Mouse (Mus musculus) E14TG2a.4 (cell line): ENCODE measurements around the gene Pdcd11.

Source experiments
- H3K27me3 ChIP-seq: 2 replicates; pipeline ENCODE4 v1.6.1; 2014; ENCODE audit warnings: low read length, control low read depth; ENCODE audit not compliant: insufficient read depth
- H3K36me3 ChIP-seq: 2 replicates; pipeline ENCODE4 v1.6.1; 2014; ENCODE audit warnings: low read length, control low read depth; ENCODE audit not compliant: insufficient read depth
- H3K4me1 ChIP-seq: replicated peaks from 2 replicates; pipeline ENCODE4 v1.6.1; 2014; ENCODE audit warnings: low read depth, low read length, control low read depth
- H3K4me3 ChIP-seq: replicated peaks from 2 replicates; pipeline ENCODE4 v1.5.1; 2014; ENCODE audit warnings: mild to moderate bottlenecking, low read length
- H3K9me3 ChIP-seq: 2 replicates; pipeline ENCODE4 v1.6.1; 2014; ENCODE audit warnings: low read length, control low read depth
- CTCF ChIP-seq: conservative IDR thresholded peaks from 2 replicates; pipeline ENCODE4 v1.5.1; 2014; ENCODE audit warnings: low read length
- NANOG ChIP-seq: IDR thresholded peaks from 2 replicates; pipeline ENCODE4 v1.6.1; 2014; ENCODE audit warnings: borderline replicate concordance, low read length, mixed read lengths
- POU5F1 ChIP-seq: IDR thresholded peaks from 2 replicates; pipeline ENCODE4 v1.6.1; 2014; ENCODE audit warnings: low read length, borderline replicate concordance

Pdcd11 gene

GRCm38 (mm10) chr19:47118634-47119033, 28.1 kb downstream of the Pdcd11 start:
- no peak for TF ChIP-seq NANOG
- TF ChIP-seq CTCF: no peak
- no peak for TF ChIP-seq POU5F1
- Histone ChIP-seq H3K36me3 (peaks cover 96% of the 10 kb centered on the region), H3K9me3 (peaks cover 12% of the 10 kb centered on the region), H3K4me1 (no peaks in the 10 kb centered on the region), H3K27me3 (no peaks in the 10 kb centered on the region), H3K4me3 (no peak overlapping the region)

GRCm38 (mm10) chr19:47121054-47121453, 30.5 kb downstream of the Pdcd11 start:
- TF ChIP-seq CTCF (peak; percentile 69), NANOG (no peak)

GRCm38 (mm10) chr19:47122802-47123201, 32.2 kb downstream of the Pdcd11 start:
- TF ChIP-seq POU5F1 (no peak), CTCF (peak; percentile 93), NANOG (no peak)
- no peak overlapping the region for H3K4me3 ChIP-seq
- H3K36me3 ChIP-seq: peaks cover 97% of the 10 kb centered on the region
- peaks cover 29% of the 10 kb centered on the region for H3K4me1 ChIP-seq
- H3K9me3 ChIP-seq: peaks cover 12% of the 10 kb centered on the region
- no peaks in the 10 kb centered on the region for H3K27me3 ChIP-seq

More at GRCm38 (mm10) chr19:47121054-47121453, 30.5 kb downstream of the Pdcd11 start:
- H3K9me3 ChIP-seq: peaks cover 12% of the 10 kb centered on the region
- H3K36me3 ChIP-seq: peaks cover 97% of the 10 kb centered on the region
- H3K27me3 ChIP-seq: no peaks in the 10 kb centered on the region
- no peak overlapping the region for H3K4me3 ChIP-seq
- peaks cover 13% of the 10 kb centered on the region for H3K4me1 ChIP-seq

- H3K9me3 ChIP-seq: no peaks in the 10 kb centered on the region
- peaks cover 69% of the 10 kb centered on the region for H3K4me1 ChIP-seq
- peaks cover 99% of the 10 kb centered on the region for H3K36me3 ChIP-seq
- TF ChIP-seq CTCF (no peak), POU5F1 (no peak), NANOG (no peak)
- no peak overlapping the region for H3K4me3 ChIP-seq
- H3K27me3 ChIP-seq: no peaks in the 10 kb centered on the region
Measured at GRCm38 (mm10) chr19:47128164-47128563, 37.6 kb downstream of the Pdcd11 start.

- Histone ChIP-seq H3K9me3 (no peaks in the 10 kb centered on the region), H3K36me3 (peaks cover 99% of the 10 kb centered on the region), H3K27me3 (no peaks in the 10 kb centered on the region), H3K4me3 (no peak overlapping the region), H3K4me1 (peaks cover 75% of the 10 kb centered on the region)
- TF ChIP-seq NANOG: no peak
- no peak for TF ChIP-seq CTCF
- TF ChIP-seq POU5F1: no peak
Measured at GRCm38 (mm10) chr19:47128835-47129234, 38.3 kb downstream of the Pdcd11 start.

- Histone ChIP-seq H3K4me3 (peak overlapping the region; percentile 63), H3K36me3 (peaks cover 92% of the 10 kb centered on the region), H3K9me3 (no peaks in the 10 kb centered on the region), H3K4me1 (peaks cover 77% of the 10 kb centered on the region), H3K27me3 (0 out of 2 replicates have a peak, but pooled peaks cover 5% of the 10 kb centered on the region)
- TF ChIP-seq CTCF (no peak), POU5F1 (no peak), NANOG (no peak)
Measured at GRCm38 (mm10) chr19:47130551-47131125, 40.1 kb downstream of the Pdcd11 start.

- Histone ChIP-seq H3K4me1 (peaks cover 80% of the 10 kb centered on the region), H3K9me3 (no peaks in the 10 kb centered on the region), H3K36me3 (peaks cover 68% of the 10 kb centered on the region), H3K4me3 (peak overlapping the region; percentile 13; the same call in 1 of the 2 replicates), H3K27me3 (peaks cover 6% of the 10 kb centered on the region)
- TF ChIP-seq NANOG (no peak), CTCF (no peak), POU5F1 (no peak)
Measured at GRCm38 (mm10) chr19:47133161-47133560, 42.6 kb downstream of the Pdcd11 start.

- Histone ChIP-seq H3K4me3 (peak overlapping the region; percentile 75), H3K27me3 (peaks cover 13% of the 10 kb centered on the region), H3K4me1 (peaks cover 80% of the 10 kb centered on the region), H3K36me3 (peaks cover 44% of the 10 kb centered on the region), H3K9me3 (no peaks in the 10 kb centered on the region)
- no peak for TF ChIP-seq POU5F1
- TF ChIP-seq CTCF: no peak
- no peak for TF ChIP-seq NANOG
Measured at GRCm38 (mm10) chr19:47135568-47135967, 45.0 kb downstream of the Pdcd11 start.

GRCm38 (mm10) chr19:47136170-47136569, 45.6 kb downstream of the Pdcd11 start:
- Histone ChIP-seq H3K4me1 (peaks cover 83% of the 10 kb centered on the region), H3K27me3 (peaks cover 19% of the 10 kb centered on the region)
- TF ChIP-seq CTCF (no peak), POU5F1 (no peak), NANOG (no peak)

More at GRCm38 (mm10) chr19:47136170-47136569, 45.6 kb downstream of the Pdcd11 start:
- peak overlapping the region; percentile 75 for H3K4me3 ChIP-seq
- no peaks in the 10 kb centered on the region for H3K9me3 ChIP-seq
- H3K36me3 ChIP-seq: peaks cover 38% of the 10 kb centered on the region
